In the genomic region with DNA sequence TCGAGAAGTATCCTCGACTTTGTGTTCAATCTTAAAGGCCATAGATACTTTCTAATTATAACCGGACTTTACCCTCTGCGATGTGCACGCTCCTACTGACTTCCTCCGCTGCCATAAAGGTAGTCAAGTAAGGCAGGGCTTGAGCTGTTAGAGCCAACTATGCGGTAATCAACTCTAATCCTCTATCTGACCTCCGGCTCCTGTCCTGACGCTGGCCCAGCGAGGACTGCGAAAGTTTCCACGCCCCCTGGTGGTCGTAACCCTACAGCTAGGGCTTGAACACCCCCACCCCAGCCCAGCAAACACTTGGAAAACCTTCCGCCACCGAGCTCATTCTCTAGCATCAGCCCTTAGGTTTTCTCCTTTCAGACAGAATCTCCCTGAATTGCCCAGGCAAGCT, we compare ENCODE assay signal across 7 mouse cellular contexts. TPM values are rescaled to one million over a fixed set of nuclear protein-coding genes. Genes with fewer than 3 reads are reported as not detected.
DNase-seq lines count a peak whose midpoint lies in the region; TF ChIP-seq lines count a peak whose summit lies in the region.

No protein-coding gene starts in this region.

- no peak overlapping the region for H3K9ac ChIP-seq in liver, adult 2 months (ENCODE audit: low read depth, low read length)

- no peaks in the 10 kb centered on the region for H3K36me3 ChIP-seq in liver, adult 2 months (ENCODE audit: control insufficient read depth, insufficient read depth, low read length)

- DNase-seq in adrenal gland, postnatal 10 days = peak; percentile 89
- peak; percentile 93 for DNase-seq in embryo, embryonic 11 days
- DNase-seq in heart, adult 8-10 months (ENCODE audit: low spot score) = peak; percentile 85
- peak; percentile 69 to 85 for DNase-seq in kidney, adult 8-10 months
- DNase-seq in liver, adult 2 months (ENCODE audit: extremely low read depth, low read depth, low spot score) = no peak
- DNase-seq in monocyte, adult 2 months (ENCODE audit: low read depth in 1 of 2, low spot score in 2 of 2) = peak; percentile 34 to 72
- DNase-seq in spleen, postnatal 14 days (ENCODE audit: low spot score in 2 of 2) = peak; percentile 48 to 64

- no peak overlapping the region for H3K4me3 ChIP-seq in liver, adult 2 months (ENCODE audit: insufficient read depth, low read depth, low read length)

- no peak for TF ChIP-seq POLR2A in liver, adult 2 months (IDR thresholded peaks at IDR 0.05; ENCODE audit: extremely low read depth, insufficient read depth, low read length)

- H3K27ac ChIP-seq in liver, adult 2 months (replicated peaks; ENCODE audit: insufficient read depth, low read depth, low read length) = no peak overlapping the region

- peak; percentile 67 for TF ChIP-seq CTCF in liver, adult 2 months (IDR thresholded peaks at IDR 0.05; ENCODE audit: low read depth, low read length)

- peaks cover 7% of the 10 kb centered on the region; the same call in 1 of the 2 replicates for H3K27me3 ChIP-seq in liver, adult 2 months (ENCODE audit: control insufficient read depth, insufficient read depth, low read length)

- no peaks in the 10 kb centered on the region for H3K79me2 ChIP-seq in liver, adult 2 months (ENCODE audit: control insufficient read depth, insufficient read depth, low read length)

- no peaks in the 10 kb centered on the region; the same call in 1 of the 2 replicates for H3K4me1 ChIP-seq in liver, adult 2 months (ENCODE audit: control insufficient read depth, insufficient read depth, low read length)

- WGBS in liver, adult 2 months = 6% methylated on average over 15 of the region's 15 CpGs

RNA-seq across cellular contexts. Expression of a gene that starts 0.6 kb away (rescaled TPM):
- total RNA-seq in adrenal gland, postnatal 10 days (2021) = 1 to 10 TPM; 5.8 to 7.3 TPM
- total RNA-seq in heart, adult 8-10 months (2022) = 1 to 10 TPM; 3.0 to 5.4 (median 3.4) TPM
- total RNA-seq in liver, adult 2 months (2014; rRNA removed) = 1.5 and 2.0 TPM in 2 replicates
- 0.24 and 0.46 TPM in 2 replicates for polyA plus RNA-seq in liver, adult 2 months (2012; rRNA removed)

RNA-seq across cellular contexts. Expression of a gene that starts 19.2 kb away (rescaled TPM):
- total RNA-seq in adrenal gland, postnatal 10 days (2021) = not detected
- not detected for total RNA-seq in heart, adult 8-10 months (2022)
- not detected in 2 replicates for total RNA-seq in liver, adult 2 months (2014; rRNA removed)
- polyA plus RNA-seq in liver, adult 2 months (2012; rRNA removed) = not detected in 2 replicates

RNA-seq across cellular contexts. Expression of a gene that starts 41.1 kb away (rescaled TPM):
- total RNA-seq in adrenal gland, postnatal 10 days (2021) = not detected
- total RNA-seq in heart, adult 8-10 months (2022) = not detected
- not detected in 2 replicates for total RNA-seq in liver, adult 2 months (2014; rRNA removed)
- polyA plus RNA-seq in liver, adult 2 months (2012; rRNA removed) = not detected in 2 replicates

RNA-seq across cellular contexts. Expression of a gene that starts 49.6 kb away (rescaled TPM):
- 10 to 100 TPM; 71.8 to 74.5 TPM for total RNA-seq in adrenal gland, postnatal 10 days (2021)
- total RNA-seq in heart, adult 8-10 months (2022) = 100 to 1,000 TPM; 105 to 122 (median 115) TPM
- 28.4 and 28.8 TPM in 2 replicates for total RNA-seq in liver, adult 2 months (2014; rRNA removed)
- polyA plus RNA-seq in liver, adult 2 months (2012; rRNA removed) = 20.6 and 24.5 TPM in 2 replicates

RNA-seq across cellular contexts. Expression of a gene that starts 55.1 kb away (rescaled TPM):
- not detected for total RNA-seq in adrenal gland, postnatal 10 days (2021)
- not detected for total RNA-seq in heart, adult 8-10 months (2022)
- not detected in 2 replicates for total RNA-seq in liver, adult 2 months (2014; rRNA removed)
- not detected in 2 replicates for polyA plus RNA-seq in liver, adult 2 months (2012; rRNA removed)
